Mouse (Mus musculus) lung, embryonic 15.5 days (tissue): ENCODE data around the gene Ubtd1. TPM values are rescaled to one million over a fixed set of nuclear protein-coding genes. Genes with fewer than 3 reads are reported as not detected.
"Not testable (repeated sequence)": the region's sequence is repeated elsewhere in the genome, so short reads cannot be mapped to it uniquely, and the experiment has no call there.

ENCODE experiments used
- ATAC-seq: fragments of 200-750 bp; cut with Nextera tagmentation; 2 replicates; pipeline ENCODE4 v1.8.0; 2017; ENCODE audit warnings: moderate number of reproducible peaks, borderline replicate concordance; ENCODE audit not compliant: low FRiP score, low TSS enrichment; ENCODE audit errors: extremely low read depth
- H3K27ac ChIP-seq: fragments of 300-500 bp; sonication (generic); 2 replicates; pipeline ENCODE4 v1.5.1; 2015; ENCODE audit warnings: moderate library complexity, mild to moderate bottlenecking, inconsistent platforms
- H3K27me3 ChIP-seq: fragments of 300-500 bp; sonication (generic); 2 replicates; pipeline ENCODE4 v1.6.1; 2015; ENCODE audit warnings: inconsistent platforms
- H3K36me3 ChIP-seq: fragments of 300-500 bp; sonication (generic); 2 replicates; pipeline ENCODE4 v1.6.1; 2015; ENCODE audit warnings: inconsistent platforms
- H3K4me1 ChIP-seq: fragments of 300-500 bp; sonication (generic); 2 replicates; pipeline ENCODE4 v1.6.1; 2015; ENCODE audit warnings: inconsistent platforms
- H3K4me2 ChIP-seq: fragments of 300-500 bp; sonication (generic); 2 replicates; pipeline ENCODE4 v1.6.1; 2015; ENCODE audit warnings: inconsistent platforms, mild to moderate bottlenecking, moderate library complexity
- H3K4me3 ChIP-seq: fragments of 300-500 bp; sonication (generic); 2 replicates; pipeline ENCODE4 v1.5.1; 2015; ENCODE audit warnings: mild to moderate bottlenecking, inconsistent platforms
- H3K9ac ChIP-seq: fragments of 300-500 bp; sonication (generic); 2 replicates; pipeline ENCODE4 v1.6.1; 2015; ENCODE audit warnings: inconsistent platforms
- H3K9me3 ChIP-seq: fragments of 300-500 bp; sonication (generic); 2 replicates; pipeline ENCODE4 v1.6.1; 2016; ENCODE audit warnings: inconsistent platforms
- WGBS: fragments of 180-500 bp; shearing (Covaris S2); methylation state at CpG from one replicate; pipeline ENCODE4 v1.1.7; 2015; 5-methylcytosine and 5-hydroxymethylcytosine counted together
- polyA plus RNA-seq: library from polyadenylated mRNA; unstranded; fragments of >200 nt; fragmentation: Nextera tagmentation; extraction: Ambion mirVana; gene quantifications from 2 replicates; pipeline ENCODE4 v1.2.1, GENCODE M21; 2015

Gene Ubtd1
- polyA plus RNA-seq, 1 experiment from 2014 or later, result 17.5 TPM

- H3K27ac ChIP-seq, result no peak overlapping the region
- no peaks in the 10 kb centered on the region for H3K27me3 ChIP-seq
- no peaks in the 10 kb centered on the region for H3K4me1 ChIP-seq
- ATAC-seq, result no peak
- H3K4me2 ChIP-seq, result no peak overlapping the region
- 83% methylated on average over 2 of the region's 2 CpGs for WGBS
- H3K9ac ChIP-seq, result no peak overlapping the region
- no peak overlapping the region for H3K4me3 ChIP-seq
- H3K9me3 ChIP-seq, result no peaks in the 10 kb centered on the region
- 0 out of 2 replicates have a peak, but pooled peaks cover 7% of the 10 kb centered on the region for H3K36me3 ChIP-seq
These were observed 93.5 kb downstream of the Ubtd1 start for GRCm38 (mm10) chr19:42075051-42075450.

DNA sequence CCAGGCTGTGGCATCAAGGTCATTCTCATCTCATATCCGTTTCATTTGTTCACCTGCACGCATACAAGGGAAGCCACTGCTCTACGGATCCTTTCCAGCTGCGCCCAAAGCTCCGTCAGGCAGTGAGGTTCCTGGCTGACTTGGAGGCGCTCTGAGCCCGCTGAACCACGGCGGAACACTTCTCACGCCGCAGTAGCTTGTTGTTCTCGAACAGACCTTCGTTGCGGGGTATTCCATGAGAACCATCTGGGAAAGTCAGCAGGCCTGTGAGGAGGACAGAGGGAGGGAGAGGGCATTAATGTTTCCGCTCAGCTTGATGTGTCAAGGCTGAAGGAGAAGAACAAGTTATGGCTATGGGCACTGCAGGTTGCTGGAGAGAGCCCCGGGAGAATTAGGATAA is 94.4 kb downstream of the Ubtd1 start:
- no peak overlapping the region for H3K27ac ChIP-seq
- no peak overlapping the region for H3K9ac ChIP-seq
- no peak overlapping the region for H3K4me2 ChIP-seq
- no peaks in the 10 kb centered on the region for H3K4me1 ChIP-seq
- no peak for ATAC-seq
- 90% methylated on average over 16 of the region's 16 CpGs for WGBS
- H3K36me3 ChIP-seq, result 0 out of 2 replicates have a peak, but pooled peaks cover 7% of the 10 kb centered on the region
- no peaks in the 10 kb centered on the region for H3K9me3 ChIP-seq
- H3K4me3 ChIP-seq, result no peak overlapping the region
- H3K27me3 ChIP-seq, result no peaks in the 10 kb centered on the region

DNA sequence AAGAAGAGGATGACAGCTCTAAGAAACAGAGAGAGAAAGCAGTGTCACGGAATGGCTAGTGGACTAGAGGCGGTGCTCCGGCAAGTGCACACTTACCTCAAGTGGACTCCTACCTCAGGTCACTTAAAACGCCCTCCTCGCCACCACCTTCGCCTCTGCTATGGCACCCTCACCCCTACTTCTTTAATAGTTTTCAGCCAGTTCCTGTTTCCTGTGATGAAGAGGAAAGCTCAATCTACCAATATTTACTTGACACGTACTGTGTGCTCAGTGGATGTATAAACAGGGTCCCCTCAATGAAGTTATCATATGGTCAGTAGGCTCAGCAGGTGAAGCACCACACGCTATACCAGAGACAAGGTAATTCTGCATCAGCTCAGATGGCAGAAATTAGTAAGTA is 97.0 kb downstream of the Ubtd1 start:
- Histone ChIP-seq H3K4me2 (no peak overlapping the region), H3K36me3 (0 out of 2 replicates have a peak, but pooled peaks cover 7% of the 10 kb centered on the region), H3K4me3 (no peak overlapping the region), H3K27ac (no peak overlapping the region), H3K27me3 (no peaks in the 10 kb centered on the region), H3K9ac (no peak overlapping the region), H3K9me3 (no peaks in the 10 kb centered on the region), H3K4me1 (no peaks in the 10 kb centered on the region)
- ATAC-seq, result no peak
- 91% methylated on average over 8 of the region's 8 CpGs for WGBS

GRCm38 (mm10) chr19:42079006-42079405 is 97.4 kb downstream of the Ubtd1 start:
- WGBS, result 93% methylated on average over 12 of the region's 12 CpGs
- no peak overlapping the region for H3K4me3 ChIP-seq
- no peak overlapping the region for H3K9ac ChIP-seq
- no peak overlapping the region for H3K4me2 ChIP-seq
- no peaks in the 10 kb centered on the region for H3K4me1 ChIP-seq
- ATAC-seq, result no peak
- H3K27ac ChIP-seq, result no peak overlapping the region
- no peaks in the 10 kb centered on the region for H3K27me3 ChIP-seq
- H3K36me3 ChIP-seq, result 0 out of 2 replicates have a peak, but pooled peaks cover 7% of the 10 kb centered on the region
- no peaks in the 10 kb centered on the region for H3K9me3 ChIP-seq

- Histone ChIP-seq H3K9me3 (no peaks in the 10 kb centered on the region), H3K27ac (no peak overlapping the region), H3K27me3 (no peaks in the 10 kb centered on the region), H3K4me2 (no peak overlapping the region), H3K4me1 (no peaks in the 10 kb centered on the region), H3K36me3 (0 out of 2 replicates have a peak, but pooled peaks cover 7% of the 10 kb centered on the region), H3K9ac (no peak overlapping the region), H3K4me3 (no peak overlapping the region)
- 70% methylated on average over 5 of the region's 5 CpGs for WGBS
- ATAC-seq, result no peak
These were observed 98.4 kb downstream of the Ubtd1 start for GRCm38 (mm10) chr19:42079950-42080349.

GRCm38 (mm10) chr19:42080469-42080868 is 98.9 kb downstream of the Ubtd1 start:
- no peaks in the 10 kb centered on the region for H3K9me3 ChIP-seq
- H3K4me3 ChIP-seq, result no peak overlapping the region
- H3K27me3 ChIP-seq, result no peaks in the 10 kb centered on the region
- H3K4me2 ChIP-seq, result no peak overlapping the region
- peaks cover under 1% of the 10 kb centered on the region for H3K4me1 ChIP-seq
- 0 out of 2 replicates have a peak, but pooled peaks cover 7% of the 10 kb centered on the region for H3K36me3 ChIP-seq
- H3K9ac ChIP-seq, result no peak overlapping the region
- 82% methylated on average over 11 of the region's 11 CpGs for WGBS
- H3K27ac ChIP-seq, result no peak overlapping the region
- ATAC-seq, result no peak

- ATAC-seq, H3K27ac ChIP-seq, H3K9ac ChIP-seq, H3K36me3 ChIP-seq, H3K9me3 ChIP-seq, H3K4me1 ChIP-seq, H3K4me3 ChIP-seq, H3K27me3 ChIP-seq, H3K4me2 ChIP-seq: not testable (repeated sequence)
- WGBS, result 91% methylated on average over 5 of the region's 5 CpGs
These were observed 100.0 kb downstream of the Ubtd1 start for GRCm38 (mm10) chr19:42081613-42082012.

Other genes with a start within 250 kb of the Ubtd1 start
- 0.11 and 0.42 TPM in 2 replicates for gene Slit1, start 238.1 kb upstream of the Ubtd1 start, polyA plus RNA-seq
- gene Arhgap19, start 179.7 kb upstream of the Ubtd1 start, polyA plus RNA-seq, result 29.8 and 30.8 TPM in 2 replicates
- gene Frat1, start 151.8 kb upstream of the Ubtd1 start, polyA plus RNA-seq, result 7.2 and 7.3 TPM in 2 replicates
- 4.1 and 4.4 TPM in 2 replicates for gene Frat2, start 133.6 kb upstream of the Ubtd1 start, polyA plus RNA-seq
- gene Rrp12, start 85.6 kb upstream of the Ubtd1 start, polyA plus RNA-seq, result 13.7 and 13.8 TPM in 2 replicates
- 619 and 635 TPM in 2 replicates for gene Pgam1, start 69.8 kb upstream of the Ubtd1 start, polyA plus RNA-seq
- gene Exosc1, start 48.3 kb upstream of the Ubtd1 start, polyA plus RNA-seq, result 71.4 and 72.6 TPM in 2 replicates
- 88.1 and 96.2 TPM in 2 replicates for gene Zdhhc16, start 48.3 kb upstream of the Ubtd1 start, polyA plus RNA-seq
- gene Mms19, start 606 bp upstream of the Ubtd1 start, polyA plus RNA-seq, result 29.7 and 35.3 TPM in 2 replicates
- gene Ankrd2, start 54.2 kb downstream of the Ubtd1 start, polyA plus RNA-seq, result 0.31 and 0.58 TPM in 2 replicates
- 1.0 and 1.5 TPM in 2 replicates for gene Hoga1, start 63.8 kb downstream of the Ubtd1 start, polyA plus RNA-seq
- not detected in 2 replicates for gene 4933411K16Rik, start 70.5 kb downstream of the Ubtd1 start, polyA plus RNA-seq
- gene Morn4, start 104.6 kb downstream of the Ubtd1 start, polyA plus RNA-seq, result 21.1 and 22.9 TPM in 2 replicates
- gene Pi4k2a, start 108.7 kb downstream of the Ubtd1 start, polyA plus RNA-seq, result 21.7 and 26.1 TPM in 2 replicates
- gene Avpi1, start 147.3 kb downstream of the Ubtd1 start, polyA plus RNA-seq, result 64.3 and 64.4 TPM in 2 replicates
- 17.1 and 21.0 TPM in 2 replicates for gene Marveld1, start 165.6 kb downstream of the Ubtd1 start, polyA plus RNA-seq
- gene Zfyve27, start 182.2 kb downstream of the Ubtd1 start, polyA plus RNA-seq, result 23.3 and 28.2 TPM in 2 replicates
- 0.95 and 1.1 TPM in 2 replicates for gene Sfrp5, start 220.5 kb downstream of the Ubtd1 start, polyA plus RNA-seq